Mouse (Mus musculus): ENCODE measurements around the gene Mdh1.
"Not testable (repeated sequence)": the region's sequence is repeated elsewhere in the genome, so short reads cannot be mapped to it uniquely, and the experiment has no call there.

Mdh1 gene

DNA sequence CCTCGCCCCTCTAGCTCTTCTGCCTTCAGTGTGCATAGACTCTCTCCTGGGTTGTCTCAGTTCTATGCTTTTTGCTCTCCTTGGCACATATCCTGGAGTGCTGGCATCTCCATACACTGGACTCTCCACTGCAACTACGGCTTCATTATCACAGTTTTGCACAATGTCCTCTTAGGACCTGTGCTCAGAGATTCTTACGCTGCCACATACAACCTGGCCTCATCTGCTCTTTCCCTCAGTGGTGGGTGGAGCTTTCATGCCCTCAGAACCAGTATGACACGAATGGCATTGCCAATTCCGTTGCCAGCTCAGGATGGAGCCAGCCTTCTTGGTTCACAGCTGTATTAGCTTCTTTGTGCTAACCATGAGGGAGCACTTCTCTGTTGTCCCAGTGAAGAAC is 29.4 kb downstream of the Mdh1 start:
- DNase-seq, result no peak

DNA sequence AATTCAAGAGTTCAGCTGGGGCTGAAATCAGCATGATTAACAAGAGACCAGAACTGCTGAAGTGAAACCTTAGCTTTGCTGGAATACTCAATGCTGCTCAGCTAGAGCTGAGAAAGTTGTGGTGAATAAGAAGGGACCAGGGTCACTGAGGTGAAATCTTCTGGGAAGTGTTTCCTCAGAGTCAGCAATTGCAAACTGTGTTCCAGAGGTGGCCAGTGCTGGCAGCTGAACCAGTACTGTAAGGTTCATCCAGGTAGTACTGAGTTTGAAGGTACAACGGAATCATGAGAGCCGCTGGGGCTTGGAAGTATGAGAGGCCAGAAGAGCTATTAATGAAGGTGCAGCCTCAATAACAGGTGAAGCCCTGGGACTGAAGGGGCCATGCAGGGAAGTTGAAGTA is 31.5 kb downstream of the Mdh1 start:
- no peak for DNase-seq

DNA sequence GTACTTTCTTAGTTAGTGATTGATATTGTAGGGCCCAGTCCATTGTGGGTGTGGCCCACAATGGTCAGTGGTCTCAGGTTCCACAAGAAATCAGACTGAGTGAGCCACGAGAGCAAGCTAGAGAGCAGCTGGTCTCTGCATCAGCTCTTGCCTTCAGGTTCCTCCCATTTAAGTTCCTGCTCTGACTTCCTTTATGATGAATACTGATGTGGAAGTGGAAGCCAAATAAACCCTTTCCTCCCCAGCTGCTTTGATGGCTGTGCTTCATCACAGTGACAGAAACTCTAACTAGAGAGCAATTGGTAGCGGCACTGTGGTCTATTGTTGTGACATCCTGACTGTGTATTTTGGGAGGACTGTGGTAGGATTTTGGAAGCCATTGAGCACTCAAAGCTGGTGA is 32.1 kb downstream of the Mdh1 start:
- no peak for DNase-seq

DNA sequence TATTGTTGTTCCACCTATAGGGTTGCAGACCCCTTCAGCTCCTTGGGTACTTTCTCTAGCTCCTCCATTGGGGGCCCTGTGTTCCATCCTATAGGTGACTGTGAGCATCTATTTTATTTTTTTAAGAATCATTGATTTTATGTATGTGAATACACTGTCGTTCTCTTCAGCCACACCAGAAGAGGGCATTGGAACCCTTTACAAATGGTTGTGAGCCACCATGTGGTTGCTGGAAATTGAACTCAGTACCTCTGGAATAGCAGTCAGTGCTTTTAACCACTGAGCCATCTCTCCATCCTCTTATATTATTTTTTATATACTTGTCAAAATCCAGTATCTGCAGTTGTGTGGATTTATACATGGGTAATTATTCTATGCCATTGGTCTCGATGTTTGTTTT is 41.3 kb downstream of the Mdh1 start:
- DNase-seq, result not testable (repeated sequence)

DNA sequence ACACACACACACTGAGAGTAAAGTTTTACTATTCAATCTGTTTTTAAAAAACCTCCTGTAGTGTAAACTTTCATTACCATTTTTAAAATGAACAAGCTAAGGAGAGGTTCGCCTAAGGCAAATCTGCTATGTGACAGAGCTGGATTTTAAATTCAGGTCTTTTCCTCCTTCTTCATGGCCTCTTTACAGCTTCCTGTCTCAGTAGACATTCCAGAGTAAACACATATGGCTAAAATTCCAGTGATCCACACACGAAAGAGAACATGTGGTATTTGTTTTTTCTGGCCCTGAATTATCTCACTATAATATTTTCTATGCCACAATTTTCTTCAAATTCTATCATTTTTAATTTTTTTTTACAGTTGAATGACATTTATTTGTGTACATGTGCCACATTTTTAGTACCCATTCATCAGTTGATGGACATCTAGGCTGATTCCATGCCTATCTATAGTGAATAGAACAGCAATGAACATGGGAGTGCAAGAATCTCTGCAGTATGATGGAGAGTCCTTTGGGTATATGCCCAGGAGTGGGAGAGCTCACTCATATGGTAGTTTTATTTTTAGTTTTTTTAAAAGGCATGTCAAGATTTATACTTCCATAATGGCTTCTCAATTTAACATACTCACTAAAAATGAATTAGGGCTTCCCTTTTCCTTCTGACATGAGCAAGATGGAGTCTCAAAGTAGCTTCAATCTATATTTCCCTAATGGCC is 43.3 kb downstream of the Mdh1 start:
- DNase-seq, result no peak

DNA sequence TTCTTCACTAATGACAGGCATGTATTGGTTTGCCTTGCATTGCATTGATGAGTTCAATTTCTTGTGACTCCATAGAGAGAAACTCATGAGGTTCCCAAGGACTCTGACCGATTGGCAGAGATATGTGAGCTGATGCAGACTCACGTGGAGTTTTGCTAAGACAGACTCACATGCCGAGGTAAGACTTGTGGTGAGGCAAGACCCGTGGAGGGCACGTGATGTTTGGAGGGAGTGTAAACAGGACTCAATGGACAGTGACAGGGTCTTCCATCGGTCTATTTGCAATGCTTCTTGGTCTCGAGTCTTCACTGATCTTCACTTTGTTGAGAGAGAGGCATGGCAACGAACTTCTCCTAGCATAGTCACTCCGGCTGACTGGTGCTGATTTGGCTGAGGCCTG is 54.4 kb downstream of the Mdh1 start:
- DNase-seq, result no peak

DNA sequence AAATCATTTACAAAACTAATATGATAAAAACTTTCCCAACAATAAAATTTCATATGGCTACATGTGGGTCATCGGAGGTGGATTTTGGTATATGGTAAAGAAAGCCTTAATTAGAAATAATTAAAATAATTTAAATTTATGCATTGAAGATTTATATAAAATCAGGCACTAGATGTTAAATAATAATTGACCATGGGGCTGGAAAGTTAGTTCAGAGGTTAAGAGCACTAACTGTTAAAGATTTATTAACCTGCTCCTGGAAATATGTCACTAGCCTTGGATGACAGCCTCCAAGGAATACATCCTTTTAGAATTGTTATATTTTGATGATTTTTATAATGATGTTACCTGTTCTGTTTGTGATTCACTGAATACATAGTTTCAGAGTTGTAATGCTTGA is 55.8 kb downstream of the Mdh1 start:
- DNase-seq, result not testable (repeated sequence)

DNA sequence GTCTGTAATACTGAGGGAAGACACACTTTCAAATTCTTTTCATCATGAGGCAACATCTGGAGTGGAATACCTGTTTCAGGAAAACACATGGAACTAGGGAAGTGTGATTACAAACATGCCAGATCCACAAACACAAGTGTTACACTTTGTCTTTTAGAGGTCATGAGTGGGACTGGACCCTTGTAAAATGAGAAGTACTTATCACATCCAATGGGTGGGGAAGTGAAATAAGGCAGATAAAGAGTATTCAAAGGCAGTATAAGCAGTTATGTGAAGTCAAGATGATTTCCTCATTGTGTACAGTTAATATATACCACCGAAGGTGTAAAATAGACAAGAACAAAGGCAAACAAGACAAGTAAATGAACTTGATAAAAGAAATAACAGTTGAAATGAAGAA is 61.6 kb downstream of the Mdh1 start:
- DNase-seq, result not testable (repeated sequence)

DNA sequence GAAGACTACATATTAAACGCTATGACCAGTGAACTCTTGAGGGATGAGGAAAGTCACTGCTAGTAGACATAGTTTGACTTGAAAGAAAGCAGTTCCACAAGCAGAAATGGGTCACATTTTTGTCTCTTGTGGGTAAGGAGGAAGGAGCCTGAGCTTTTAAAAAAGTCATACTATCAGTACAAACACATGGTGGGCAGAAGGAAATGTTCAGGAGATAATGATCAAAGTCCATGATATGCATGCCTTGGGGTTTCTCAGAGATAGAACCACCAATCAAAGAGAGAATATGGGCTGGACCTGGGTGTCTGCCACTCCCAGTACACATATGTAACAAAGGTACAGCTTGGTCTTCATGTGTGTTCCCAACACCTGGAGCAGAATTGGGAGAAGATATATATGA is 63.5 kb downstream of the Mdh1 start:
- DNase-seq, result not testable (repeated sequence)

DNA sequence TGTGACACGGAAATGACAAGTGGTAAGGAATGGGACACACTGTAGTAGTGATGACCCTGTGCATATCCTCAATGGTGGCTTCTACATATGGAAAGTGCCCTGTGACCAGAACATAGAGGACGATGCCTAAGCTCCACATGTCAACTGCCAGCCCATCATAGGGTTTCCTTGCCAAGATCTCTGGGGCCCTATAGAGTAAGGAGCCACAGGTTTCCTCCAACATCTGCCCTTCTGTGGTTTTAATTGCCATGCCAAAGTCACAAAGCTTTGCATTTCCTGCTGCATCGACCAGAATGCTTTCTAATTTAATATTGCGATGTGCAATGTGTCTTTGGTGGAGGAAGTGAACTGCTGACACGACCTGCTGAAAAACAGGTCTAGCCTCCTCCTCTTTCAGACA is 65.1 kb downstream of the Mdh1 start:
- DNase-seq, result not testable (repeated sequence)
